Mouse (Mus musculus): ENCODE results near the gene Gstm6. TPM values are rescaled to one million over a fixed set of nuclear protein-coding genes. Genes with fewer than 3 reads are reported as not detected.
A peak's percentile ranks its signal among the peaks of the same experiment; 100 is the strongest.

The Gstm6 gene
- polyA plus RNA-seq, 1 experiment: 78.5 TPM

GRCm38 (mm10) chr3:107941261-107941660, 2.3 kb downstream of the Gstm6 start:
- TF ChIP-seq POLR2A (IDR thresholded peaks at IDR 0.05; ENCODE audit: control insufficient read depth, low read depth, low read length): no peak
- Histone ChIP-seq H3K27ac (ENCODE audit: control insufficient read depth, insufficient read depth, low read depth, low read length) (peak overlapping the region; percentile 74), H3K4me1 (ENCODE audit: control insufficient read depth, insufficient read depth, low read length) (peaks cover 6% of the 10 kb centered on the region), H3K27me3 (ENCODE audit: control insufficient read depth, insufficient read depth, low read length) (no peaks in the 10 kb centered on the region), H3K4me3 (ENCODE audit: control insufficient read depth, low read depth, low read length) (no peak overlapping the region), H3K36me3 (ENCODE audit: control insufficient read depth, insufficient read depth, low read length) (no peaks in the 10 kb centered on the region)

GRCm38 (mm10) chr3:107940524-107940923, 3.0 kb downstream of the Gstm6 start:
- Histone ChIP-seq H3K4me1 (ENCODE audit: control insufficient read depth, insufficient read depth, low read length) (peaks cover 3% of the 10 kb centered on the region), H3K36me3 (ENCODE audit: control insufficient read depth, insufficient read depth, low read length) (no peaks in the 10 kb centered on the region), H3K4me3 (ENCODE audit: control insufficient read depth, low read depth, low read length) (no peak overlapping the region), H3K27me3 (ENCODE audit: control insufficient read depth, insufficient read depth, low read length) (no peaks in the 10 kb centered on the region), H3K27ac (ENCODE audit: control insufficient read depth, insufficient read depth, low read depth, low read length) (peak overlapping the region; percentile 86)
- TF ChIP-seq CTCF (IDR thresholded peaks at IDR 0.05; ENCODE audit: control insufficient read depth, insufficient read depth, insufficient replicate concordance, low read depth, low read length) (no peak), POLR2A (IDR thresholded peaks at IDR 0.05; ENCODE audit: control insufficient read depth, low read depth, low read length) (no peak)

GRCm38 (mm10) chr3:107939830-107940229, 3.7 kb downstream of the Gstm6 start:
- H3K4me1 ChIP-seq (ENCODE audit: control insufficient read depth, insufficient read depth, low read length): peaks cover 2% of the 10 kb centered on the region; the same call in 1 of the 2 replicates
- no peak for TF ChIP-seq CTCF (IDR thresholded peaks at IDR 0.05; ENCODE audit: control insufficient read depth, insufficient read depth, insufficient replicate concordance, low read depth, low read length)
- no peak for TF ChIP-seq POLR2A (IDR thresholded peaks at IDR 0.05; ENCODE audit: control insufficient read depth, low read depth, low read length)
- peak overlapping the region; percentile 86 for H3K27ac ChIP-seq (ENCODE audit: control insufficient read depth, insufficient read depth, low read depth, low read length)
- H3K36me3 ChIP-seq (ENCODE audit: control insufficient read depth, insufficient read depth, low read length): no peaks in the 10 kb centered on the region
- no peak overlapping the region for H3K4me3 ChIP-seq (ENCODE audit: control insufficient read depth, low read depth, low read length)
- no peaks in the 10 kb centered on the region for H3K27me3 ChIP-seq (ENCODE audit: control insufficient read depth, insufficient read depth, low read length)

GRCm38 (mm10) chr3:107939403-107939802, 4.1 kb downstream of the Gstm6 start:
- H3K27me3 ChIP-seq (ENCODE audit: control insufficient read depth, insufficient read depth, low read length): no peaks in the 10 kb centered on the region
- peaks cover 2% of the 10 kb centered on the region; the same call in 1 of the 2 replicates for H3K4me1 ChIP-seq (ENCODE audit: control insufficient read depth, insufficient read depth, low read length)
- H3K27ac ChIP-seq (ENCODE audit: control insufficient read depth, insufficient read depth, low read depth, low read length): peak overlapping the region; percentile 86
- H3K4me3 ChIP-seq (ENCODE audit: control insufficient read depth, low read depth, low read length): no peak overlapping the region
- H3K36me3 ChIP-seq (ENCODE audit: control insufficient read depth, insufficient read depth, low read length): no peaks in the 10 kb centered on the region
- no peak for TF ChIP-seq POLR2A (IDR thresholded peaks at IDR 0.05; ENCODE audit: control insufficient read depth, low read depth, low read length)
- TF ChIP-seq CTCF (IDR thresholded peaks at IDR 0.05; ENCODE audit: control insufficient read depth, insufficient read depth, insufficient replicate concordance, low read depth, low read length): peak; percentile 93

GRCm38 (mm10) chr3:107935888-107936287, 7.7 kb downstream of the Gstm6 start:
- Histone ChIP-seq H3K27me3 (ENCODE audit: control insufficient read depth, insufficient read depth, low read length) (no peaks in the 10 kb centered on the region), H3K36me3 (ENCODE audit: control insufficient read depth, insufficient read depth, low read length) (no peaks in the 10 kb centered on the region), H3K4me1 (ENCODE audit: control insufficient read depth, insufficient read depth, low read length) (no peaks in the 10 kb centered on the region; the same call in 1 of the 2 replicates), H3K4me3 (ENCODE audit: control insufficient read depth, low read depth, low read length) (no peak overlapping the region), H3K27ac (ENCODE audit: control insufficient read depth, insufficient read depth, low read depth, low read length) (peak overlapping the region; percentile 71)
- no peak for TF ChIP-seq CTCF (IDR thresholded peaks at IDR 0.05; ENCODE audit: control insufficient read depth, insufficient read depth, insufficient replicate concordance, low read depth, low read length)

- TF ChIP-seq CTCF (IDR thresholded peaks at IDR 0.05; ENCODE audit: control insufficient read depth, insufficient read depth, insufficient replicate concordance, low read depth, low read length): no peak
- no peak for TF ChIP-seq POLR2A (IDR thresholded peaks at IDR 0.05; ENCODE audit: control insufficient read depth, low read depth, low read length)
- peak overlapping the region; percentile 32; the same call in 1 of the 2 replicates for H3K27ac ChIP-seq (ENCODE audit: control insufficient read depth, insufficient read depth, low read depth, low read length)
- no peaks in the 10 kb centered on the region for H3K27me3 ChIP-seq (ENCODE audit: control insufficient read depth, insufficient read depth, low read length)
- H3K36me3 ChIP-seq (ENCODE audit: control insufficient read depth, insufficient read depth, low read length): no peaks in the 10 kb centered on the region
- no peak overlapping the region for H3K4me3 ChIP-seq (ENCODE audit: control insufficient read depth, low read depth, low read length)
- H3K4me1 ChIP-seq (ENCODE audit: control insufficient read depth, insufficient read depth, low read length): no peaks in the 10 kb centered on the region; the same call in 1 of the 2 replicates
Observed at GRCm38 (mm10) chr3:107935268-107935667, 8.3 kb downstream of the Gstm6 start.

- Histone ChIP-seq H3K4me3 (ENCODE audit: control insufficient read depth, low read depth, low read length) (no peak overlapping the region), H3K36me3 (ENCODE audit: control insufficient read depth, insufficient read depth, low read length) (no peaks in the 10 kb centered on the region), H3K27ac (ENCODE audit: control insufficient read depth, insufficient read depth, low read depth, low read length) (peak overlapping the region; percentile 75), H3K27me3 (ENCODE audit: control insufficient read depth, insufficient read depth, low read length) (no peaks in the 10 kb centered on the region), H3K4me1 (ENCODE audit: control insufficient read depth, insufficient read depth, low read length) (no peaks in the 10 kb centered on the region; the same call in 1 of the 2 replicates)
- TF ChIP-seq POLR2A (IDR thresholded peaks at IDR 0.05; ENCODE audit: control insufficient read depth, low read depth, low read length): no peak
- TF ChIP-seq CTCF (IDR thresholded peaks at IDR 0.05; ENCODE audit: control insufficient read depth, insufficient read depth, insufficient replicate concordance, low read depth, low read length): no peak
Observed at GRCm38 (mm10) chr3:107932128-107932527, 11.4 kb downstream of the Gstm6 start.

- TF ChIP-seq CTCF (IDR thresholded peaks at IDR 0.05; ENCODE audit: control insufficient read depth, insufficient read depth, insufficient replicate concordance, low read depth, low read length) (no peak), POLR2A (IDR thresholded peaks at IDR 0.05; ENCODE audit: control insufficient read depth, low read depth, low read length) (peak; percentile 54; the same call in 1 of the 2 replicates)
- peak within 1 kb of the TSS; percentile 75 for H3K27ac ChIP-seq (ENCODE audit: control insufficient read depth, insufficient read depth, low read depth, low read length)
- H3K4me3 ChIP-seq (ENCODE audit: control insufficient read depth, low read depth, low read length): no peak within 1 kb of the TSS; the same call in 1 of the 2 replicates
Observed at GRCm38 (mm10) chr3:107931670-107932069, 11.9 kb downstream of the Gstm6 start, which contains the start of gene Gstm7. TSS of gene Gstm7 (minus strand) at chr3:107931817.

More at GRCm38 (mm10) chr3:107931670-107932069, 11.9 kb downstream of the Gstm6 start, which contains the start of gene Gstm7:
- Histone ChIP-seq H3K36me3 (ENCODE audit: control insufficient read depth, insufficient read depth, low read length) (no peaks in the 10 kb centered on the region), H3K27me3 (ENCODE audit: control insufficient read depth, insufficient read depth, low read length) (no peaks in the 10 kb centered on the region), H3K4me1 (ENCODE audit: control insufficient read depth, insufficient read depth, low read length) (no peaks in the 10 kb centered on the region; the same call in 1 of the 2 replicates)
